Mouse (Mus musculus) embryonic facial prominence, embryonic 14.5 days (tissue): ENCODE results near the gene Garnl3. TPM values are rescaled to one million over a fixed set of nuclear protein-coding genes. Genes with fewer than 3 reads are reported as not detected.
A peak's percentile ranks its signal among the peaks of the same experiment; 100 is the strongest.

Experiments used
- ATAC-seq: fragments of 200-750 bp; cut with Nextera tagmentation; 2 replicates; pipeline ENCODE4 v1.8.0; 2017; ENCODE audit warnings: low read depth, moderate number of reproducible peaks, moderate TSS enrichment
- DNase-seq: peaks from one replicate; pipeline ENCODE4 v3.0.0-alpha.2; 2015; ENCODE audit warnings: low spot score
- H3K27ac ChIP-seq: fragments of 300-500 bp; sonication (generic); replicated peaks from 2 replicates; pipeline ENCODE4 v1.5.1; 2014; ENCODE audit warnings: low read depth, mild to moderate bottlenecking, low read length, moderate library complexity
- H3K27me3 ChIP-seq: fragments of 300-500 bp; sonication (generic); replicated peaks from 2 replicates; pipeline ENCODE4 v1.6.1; 2014; ENCODE audit warnings: low read length; ENCODE audit not compliant: control insufficient read depth, insufficient read depth
- H3K36me3 ChIP-seq: fragments of 300-500 bp; sonication (generic); 2 replicates; pipeline ENCODE4 v1.6.1; 2014; ENCODE audit warnings: low read length, mixed read lengths; ENCODE audit not compliant: control insufficient read depth, insufficient read depth
- H3K4me1 ChIP-seq: fragments of 300-500 bp; sonication (generic); 2 replicates; pipeline ENCODE4 v1.6.1; 2014; ENCODE audit warnings: antibody characterized with exemption, low read length; ENCODE audit not compliant: control insufficient read depth, insufficient read depth
- H3K4me2 ChIP-seq: fragments of 300-500 bp; sonication (generic); 2 replicates; pipeline ENCODE4 v1.6.1; 2014; ENCODE audit warnings: low read depth, mild to moderate bottlenecking, low read length, moderate library complexity, mixed read lengths
- H3K4me3 ChIP-seq: fragments of 300-500 bp; sonication (generic); 2 replicates; pipeline ENCODE4 v1.5.1; 2014; ENCODE audit warnings: low read depth, mild to moderate bottlenecking, low read length
- H3K9ac ChIP-seq: fragments of 300-500 bp; sonication (generic); 2 replicates; pipeline ENCODE4 v1.6.1; 2014; ENCODE audit warnings: low read depth, mild to moderate bottlenecking, low read length, moderate library complexity, mixed read lengths
- H3K9me3 ChIP-seq: fragments of 300-500 bp; sonication (generic); 2 replicates; pipeline ENCODE4 v1.6.1; 2016; ENCODE audit warnings: low read length; ENCODE audit not compliant: control insufficient read depth
- WGBS: fragments of 180-500 bp; shearing (Covaris S2); extraction: QIAGEN DNeasy Blood & Tissue Kit; methylation state at CpG from one replicate; pipeline ENCODE4 v1.1.7; 2014; 5-methylcytosine and 5-hydroxymethylcytosine counted together
- polyA plus RNA-seq: library from polyadenylated mRNA; unstranded; fragments of >200 nt; fragmentation: Nextera tagmentation; extraction: Ambion mirVana; gene quantifications from 2 replicates; pipeline ENCODE4 v1.2.1, GENCODE M21; 2014

Garnl3 gene
- polyA plus RNA-seq, 1 experiment from 2014 or later = 12.4 TPM

DNA sequence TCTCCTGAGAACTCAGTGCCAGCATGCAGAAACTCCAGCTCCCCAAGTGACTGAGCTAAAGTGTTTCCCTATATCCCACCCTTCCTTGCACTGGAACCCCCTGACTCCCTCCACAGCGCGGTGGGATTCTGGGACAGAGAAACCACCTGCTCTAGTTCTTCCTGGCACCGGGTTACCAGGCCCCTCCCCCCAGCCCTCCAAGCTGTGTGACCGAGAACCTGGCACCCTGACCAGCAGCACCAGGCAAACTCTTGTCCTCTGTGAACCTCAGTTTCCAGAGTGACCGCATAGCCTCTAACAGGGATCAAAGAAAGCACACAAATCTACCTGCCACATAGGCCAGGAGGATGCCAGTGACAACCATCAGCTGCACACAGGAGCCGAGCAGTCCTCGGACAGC, 151.8 kb downstream of the Garnl3 start:
- Histone ChIP-seq H3K9ac (no peak overlapping the region), H3K9me3 (no peaks in the 10 kb centered on the region), H3K27ac (no peak overlapping the region), H3K4me2 (no peak overlapping the region), H3K27me3 (no peaks in the 10 kb centered on the region), H3K36me3 (peaks cover 10% of the 10 kb centered on the region; the same call in 1 of the 2 replicates), H3K4me3 (no peak overlapping the region), H3K4me1 (peaks cover 11% of the 10 kb centered on the region)
- ATAC-seq (no peak), DNase-seq (no peak)
- WGBS = 89% methylated on average over 7 of the region's 7 CpGs

DNA sequence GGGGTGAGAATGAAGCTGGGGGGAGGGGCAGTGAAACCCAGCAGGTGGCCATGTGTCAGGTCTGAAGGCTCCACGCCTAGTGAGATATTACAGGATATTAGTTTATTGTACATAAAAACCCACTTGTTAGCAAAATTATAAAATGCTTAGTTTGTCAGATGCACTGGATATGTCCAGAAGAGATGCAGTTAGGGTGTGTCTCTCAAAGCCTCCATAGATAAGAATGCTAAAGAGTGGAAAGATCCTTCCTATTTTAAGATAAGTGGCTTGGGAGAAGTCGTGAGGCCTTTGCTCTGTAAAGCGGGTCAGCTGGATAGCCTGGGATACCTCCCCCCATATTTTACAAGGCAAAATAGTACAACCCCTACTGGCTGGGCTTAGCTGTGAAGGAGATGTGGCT, 152.8 kb downstream of the Garnl3 start:
- WGBS = 75% methylated on average over 3 of the region's 3 CpGs
- Histone ChIP-seq H3K9me3 (no peaks in the 10 kb centered on the region), H3K4me1 (peaks cover 11% of the 10 kb centered on the region), H3K27me3 (no peaks in the 10 kb centered on the region), H3K27ac (no peak overlapping the region), H3K4me2 (no peak overlapping the region), H3K36me3 (peaks cover 19% of the 10 kb centered on the region; the same call in 1 of the 2 replicates), H3K4me3 (no peak overlapping the region), H3K9ac (no peak overlapping the region)
- DNase-seq (no peak), ATAC-seq (no peak)

DNA sequence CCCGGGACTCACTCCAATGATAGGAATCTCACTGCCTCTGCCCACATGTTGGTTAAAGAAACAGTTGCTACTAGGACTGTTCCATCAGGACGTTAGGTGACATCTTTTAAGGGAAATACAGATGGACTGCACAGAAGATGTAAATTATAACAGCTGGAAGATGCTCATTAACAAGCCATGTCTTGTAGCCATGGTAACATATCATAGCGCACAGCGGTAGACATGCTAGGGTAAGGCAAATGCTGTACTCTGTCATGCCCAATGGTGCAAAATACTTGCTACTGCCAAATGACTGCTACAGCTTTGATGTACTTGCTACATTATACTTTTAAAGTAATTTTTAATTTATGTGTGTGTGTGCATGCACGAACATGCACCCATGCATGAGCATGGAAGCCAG, 154.3 kb downstream of the Garnl3 start:
- Histone ChIP-seq H3K4me3 (no peak overlapping the region), H3K4me1 (peaks cover 8% of the 10 kb centered on the region), H3K4me2 (no peak overlapping the region), H3K36me3 (peaks cover 31% of the 10 kb centered on the region; the same call in 1 of the 2 replicates), H3K9ac (no peak overlapping the region), H3K27me3 (no peaks in the 10 kb centered on the region), H3K27ac (no peak overlapping the region), H3K9me3 (no peaks in the 10 kb centered on the region)
- no peak for ATAC-seq
- WGBS = 71% methylated on average over 5 of the region's 5 CpGs
- no peak for DNase-seq

DNA sequence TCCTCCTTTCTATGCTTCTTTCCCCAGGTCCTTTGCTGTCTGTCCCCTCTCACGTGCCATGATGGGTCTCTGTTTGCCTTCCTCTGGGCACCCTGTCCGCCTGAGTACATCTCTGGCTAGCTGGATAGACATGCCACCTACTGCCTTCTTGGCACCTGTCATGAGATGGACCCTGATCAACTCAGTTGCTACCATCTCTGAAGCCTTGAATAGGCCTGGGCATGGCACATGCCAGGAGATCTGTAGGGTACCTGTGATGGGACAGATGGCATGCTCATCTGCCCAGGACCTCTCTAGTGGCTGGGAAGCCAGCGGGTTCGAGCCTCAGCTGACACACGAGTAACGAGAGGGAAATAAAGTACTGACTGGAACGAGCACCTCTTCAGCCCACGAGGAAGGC, 157.2 kb downstream of the Garnl3 start:
- H3K9ac ChIP-seq = no peak overlapping the region
- no peaks in the 10 kb centered on the region for H3K4me1 ChIP-seq
- peaks cover 31% of the 10 kb centered on the region; the same call in 1 of the 2 replicates for H3K36me3 ChIP-seq
- no peak overlapping the region for H3K4me2 ChIP-seq
- WGBS = 89% methylated on average over 8 of the region's 8 CpGs
- H3K9me3 ChIP-seq = no peaks in the 10 kb centered on the region
- DNase-seq (no peak), ATAC-seq (no peak)
- no peak overlapping the region for H3K27ac ChIP-seq
- no peaks in the 10 kb centered on the region for H3K27me3 ChIP-seq
- no peak overlapping the region for H3K4me3 ChIP-seq

DNA sequence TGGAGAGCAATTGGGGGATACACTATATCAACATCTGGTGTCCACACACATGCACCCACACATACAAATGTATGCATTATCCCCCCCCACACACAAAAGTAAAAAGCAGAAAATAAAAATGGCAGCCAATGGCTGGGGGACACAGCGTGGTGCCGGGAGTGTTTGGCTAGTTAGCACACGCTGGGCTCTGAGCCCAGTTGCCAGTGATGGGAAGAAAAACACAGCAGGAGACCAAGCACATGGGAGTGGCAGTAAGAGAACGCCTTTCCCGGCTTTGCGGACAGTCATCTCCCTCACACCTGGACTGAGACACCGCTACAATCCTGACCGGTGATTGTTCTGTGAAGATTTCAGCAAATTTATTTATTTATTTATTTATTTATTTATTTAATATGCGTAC, 160.2 kb downstream of the Garnl3 start:
- WGBS = 51% methylated on average over 9 of the region's 9 CpGs
- H3K4me1 ChIP-seq = peaks cover 9% of the 10 kb centered on the region
- H3K36me3 ChIP-seq = peaks cover 31% of the 10 kb centered on the region; the same call in 1 of the 2 replicates

DNA sequence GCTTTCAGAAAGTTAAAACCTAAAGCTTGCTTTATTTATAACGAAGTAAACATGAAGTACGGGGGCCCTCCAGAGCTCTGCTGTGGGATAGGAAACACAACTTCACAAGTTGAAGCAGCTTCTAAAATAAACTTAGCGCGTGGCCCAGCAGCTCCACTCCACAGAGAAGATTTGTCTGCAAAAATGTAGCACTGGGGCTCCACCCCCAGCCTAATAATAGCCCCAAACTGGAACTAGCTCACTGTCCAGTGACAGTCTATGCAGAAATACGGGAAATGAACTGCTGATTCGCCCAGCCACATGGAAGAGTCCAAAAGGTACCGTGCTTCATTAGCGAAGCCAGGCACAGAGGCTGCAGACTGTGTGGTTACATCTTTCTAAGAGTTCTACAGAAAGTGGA, 162.1 kb downstream of the Garnl3 start:
- DNase-seq = no peak
- Histone ChIP-seq H3K9me3 (no peaks in the 10 kb centered on the region), H3K27ac (no peak overlapping the region), H3K4me1 (peaks cover 10% of the 10 kb centered on the region), H3K9ac (no peak overlapping the region), H3K27me3 (no peaks in the 10 kb centered on the region), H3K4me3 (no peak overlapping the region), H3K36me3 (peaks cover 25% of the 10 kb centered on the region), H3K4me2 (no peak overlapping the region)
- no peak for ATAC-seq
- WGBS = 90% methylated on average over 8 of the region's 8 CpGs

More for the DNA sequence above, 160.2 kb downstream of the Garnl3 start:
- ATAC-seq (no peak), DNase-seq (no peak)
- Histone ChIP-seq H3K27me3 (no peaks in the 10 kb centered on the region), H3K9ac (no peak overlapping the region), H3K27ac (no peak overlapping the region), H3K9me3 (no peaks in the 10 kb centered on the region), H3K4me3 (no peak overlapping the region), H3K4me2 (no peak overlapping the region)

DNA sequence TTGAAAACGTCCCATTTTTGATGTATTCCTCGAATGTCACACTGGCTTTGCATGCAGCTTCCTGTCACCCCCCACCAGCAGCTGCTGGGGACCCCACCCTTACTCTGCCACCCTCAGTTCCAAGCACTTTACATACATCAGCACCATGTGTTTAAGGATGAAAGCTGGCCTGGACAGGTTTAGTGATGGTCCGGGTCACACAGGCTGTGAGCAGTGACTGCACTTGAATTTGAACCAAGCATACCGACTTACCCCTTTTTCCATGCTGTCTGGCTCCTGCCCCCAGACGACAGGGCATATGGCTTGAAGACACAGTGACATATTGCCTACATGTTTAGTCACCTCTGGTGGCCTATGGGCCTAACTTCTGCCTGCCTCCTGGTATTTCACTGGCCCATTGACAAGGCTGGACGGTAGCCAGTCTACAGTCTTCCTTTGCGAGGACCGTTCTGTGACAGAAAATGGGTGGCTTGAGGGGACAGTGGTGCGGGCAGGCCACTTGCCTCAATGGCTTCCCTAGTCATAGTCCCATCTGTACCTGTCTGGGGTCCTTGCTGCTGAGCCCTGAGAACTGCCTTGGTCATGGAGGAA, 163.3 kb downstream of the Garnl3 start:
- no peaks in the 10 kb centered on the region for H3K27me3 ChIP-seq
- no peak overlapping the region for H3K4me3 ChIP-seq
- peaks cover 18% of the 10 kb centered on the region for H3K4me1 ChIP-seq
- 0 out of 2 replicates have a peak overlapping the region, but pooled peaks have one; percentile 98 for H3K27ac ChIP-seq
- WGBS = 90% methylated on average over 9 of the region's 9 CpGs
- no peak for ATAC-seq
- H3K9me3 ChIP-seq = no peaks in the 10 kb centered on the region
- H3K9ac ChIP-seq = peak overlapping the region; percentile 84; the same call in 1 of the 2 replicates
- peaks cover 26% of the 10 kb centered on the region for H3K36me3 ChIP-seq
- peak overlapping the region; percentile 93 for H3K4me2 ChIP-seq
- no peak for DNase-seq

DNA sequence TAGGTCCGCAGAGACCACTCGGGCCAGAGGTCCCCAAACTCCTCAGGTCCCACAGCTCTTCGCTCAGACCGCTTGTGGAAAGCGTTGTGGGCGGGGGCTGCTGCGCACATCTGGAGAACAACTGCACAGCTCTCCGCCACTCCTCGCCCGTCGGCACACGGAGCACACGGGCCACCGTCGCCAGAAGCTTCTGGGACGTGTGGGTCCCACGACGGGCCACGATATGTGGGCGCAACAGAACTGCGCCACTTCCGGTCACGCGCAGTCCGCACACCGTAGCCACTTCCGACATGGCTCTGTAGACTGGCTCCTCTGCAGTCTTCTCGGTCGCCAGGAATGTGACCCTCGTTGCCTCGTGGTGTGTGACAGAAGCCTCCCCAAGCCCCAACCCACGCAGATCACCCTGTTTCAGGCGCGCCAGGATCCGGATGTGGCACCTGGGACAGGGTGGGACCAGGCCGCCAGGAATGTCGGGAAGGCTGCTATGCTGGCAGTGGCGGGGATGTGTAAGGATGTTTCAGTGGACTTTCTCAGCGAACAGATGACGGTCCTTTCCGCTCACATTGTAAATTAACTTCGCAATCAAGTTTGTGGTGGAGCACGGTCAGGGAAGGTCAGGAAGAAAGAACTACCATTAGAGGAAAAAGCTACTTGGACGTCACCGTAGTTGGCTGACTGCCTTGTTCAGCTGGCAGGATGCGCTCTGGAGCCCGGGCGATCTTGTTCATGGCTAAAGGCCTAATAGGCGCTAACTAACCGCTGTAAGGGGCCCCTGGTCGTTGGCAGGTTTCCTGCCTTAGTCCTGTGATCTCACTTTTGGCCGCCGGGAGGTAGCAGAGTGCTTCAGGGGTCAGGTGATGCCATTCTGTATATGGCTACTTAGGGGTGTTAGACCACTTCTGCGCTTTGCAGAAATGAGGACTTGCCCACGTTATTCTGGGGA, 164.5 kb downstream of the Garnl3 start:
- no peaks in the 10 kb centered on the region for H3K9me3 ChIP-seq
- H3K4me1 ChIP-seq = peaks cover 18% of the 10 kb centered on the region
- H3K4me3 ChIP-seq = peak overlapping the region; percentile 70
- 1% methylated on average over 49 of the region's 55 CpGs for WGBS
- peak overlapping the region; percentile 98 for H3K27ac ChIP-seq
- peak overlapping the region; percentile 93 for H3K4me2 ChIP-seq
- DNase-seq = peak; percentile 94
- peak; percentile 85 for ATAC-seq
- peak overlapping the region; percentile 84 for H3K9ac ChIP-seq
- H3K36me3 ChIP-seq = peaks cover 24% of the 10 kb centered on the region
- no peaks in the 10 kb centered on the region for H3K27me3 ChIP-seq
